10 mouse cellular contexts compared by ENCODE assay signal in the genomic region with DNA sequence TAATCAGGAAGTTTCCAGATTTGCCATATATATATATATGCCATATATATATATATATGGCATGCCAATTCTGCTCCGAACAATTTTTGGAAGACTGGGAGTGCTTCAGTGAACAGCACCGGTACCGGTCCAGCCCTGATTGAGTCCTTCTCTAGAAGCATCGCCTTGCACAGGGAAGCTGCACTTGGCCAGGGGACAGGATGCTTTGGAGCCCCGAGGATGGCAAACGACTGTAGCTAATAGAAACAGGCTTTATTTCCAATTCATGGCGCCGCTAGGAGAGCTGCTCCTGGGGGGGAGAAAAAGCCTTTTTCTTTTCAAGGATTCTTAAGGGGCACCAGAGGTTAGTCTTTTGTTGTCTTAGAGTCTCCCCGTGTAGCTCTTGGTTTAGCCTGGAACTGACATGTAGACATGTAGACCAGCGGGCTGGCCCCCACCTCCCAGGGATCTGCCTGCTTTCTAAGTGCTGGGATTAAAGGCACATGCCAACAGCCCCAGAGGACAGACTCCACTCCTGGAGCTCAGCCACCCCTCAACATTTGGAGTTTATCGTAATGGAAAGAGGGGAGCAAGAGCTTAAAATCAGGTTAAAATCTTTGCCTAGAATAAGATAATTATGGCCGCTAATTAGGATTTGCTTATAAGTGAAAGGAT. TPM values are rescaled to one million over a fixed set of nuclear protein-coding genes. Genes with fewer than 3 reads are reported as not detected.
DNase-seq lines count a peak whose midpoint lies in the region; ATAC-seq and TF ChIP-seq lines count a peak whose summit lies in the region.
"Had no signal": no experiment of that assay in that cellular context is flagged by ENCODE, and none has a peak within 500 bp of the region (broad histone marks: within the 10 kb centered on the region; RNA-seq: fewer than 3 reads in every experiment).

No protein-coding gene starts in this region.

- H3K9me3 ChIP-seq in heart, embryonic 10.5 days, result no peaks in the 10 kb centered on the region
- no peaks in the 10 kb centered on the region for H3K9me3 ChIP-seq in embryonic facial prominence, embryonic 14.5 days (ENCODE audit: control insufficient read depth, low read length)
- H3K9me3 ChIP-seq in liver, embryonic 14.5 days (ENCODE audit: control insufficient read depth, low read length), result no peaks in the 10 kb centered on the region
- H3K9me3 ChIP-seq: kidney, embryonic 15.5 days had no signal

- H3K36me3 ChIP-seq in heart, embryonic 10.5 days, result peaks cover 5% of the 10 kb centered on the region
- peaks cover 9% of the 10 kb centered on the region for H3K36me3 ChIP-seq in embryonic facial prominence, embryonic 14.5 days (ENCODE audit: control insufficient read depth, insufficient read depth, low read length)
- peaks cover 10% of the 10 kb centered on the region for H3K36me3 ChIP-seq in liver, embryonic 14.5 days (replicated peaks; ENCODE audit: control insufficient read depth, insufficient read depth, low read depth)

- no peaks in the 10 kb centered on the region for H3K27me3 ChIP-seq in heart, embryonic 10.5 days (ENCODE audit: insufficient read depth, poor library complexity, severe bottlenecking)
- H3K27me3 ChIP-seq in embryonic facial prominence, embryonic 14.5 days (replicated peaks; ENCODE audit: control insufficient read depth, insufficient read depth, low read length), result no peaks in the 10 kb centered on the region
- no peaks in the 10 kb centered on the region for H3K27me3 ChIP-seq in liver, embryonic 14.5 days (ENCODE audit: control insufficient read depth, insufficient read depth, low read length)
- H3K27me3 ChIP-seq: kidney, embryonic 15.5 days had no signal

- H3K27ac ChIP-seq in heart, embryonic 10.5 days, result 0 out of 2 replicates have a peak overlapping the region, but pooled peaks have one; percentile 4
- peak overlapping the region; percentile 100; the same call in 1 of the 2 replicates for H3K27ac ChIP-seq in embryonic facial prominence, embryonic 14.5 days (replicated peaks; ENCODE audit: low read depth, low read length)
- H3K27ac ChIP-seq in liver, embryonic 14.5 days, result peak overlapping the region; percentile 94; the same call in 1 of the 2 replicates

- intact Hi-C loops in heart, postnatal 10 days (cut with DNase I), result no loop called here

- TF ChIP-seq CTCF in liver, embryonic 14.5 days (IDR thresholded peaks at IDR 0.05; ENCODE audit: low read depth), result no peak

- DNase-seq in heart, embryonic 10.5 days (ENCODE audit: low spot score), result no peak
- DNase-seq in heart, postnatal 10 days, result no peak
- DNase-seq in cerebellum, adult 9-10 months, result peak; percentile 64
- DNase-seq in embryonic facial prominence, embryonic 14.5 days (ENCODE audit: low spot score), result peak; percentile 50
- no peak for DNase-seq in liver, embryonic 14.5 days (ENCODE audit: low read depth in 3 of 3, low spot score in 3 of 3)
- no peak for DNase-seq in lung, adult 18-20 months
- no peak for DNase-seq in frontal cortex, postnatal 14 days (ENCODE audit: low spot score in 2 of 2)
- DNase-seq in Muller cell, postnatal 12 days (ENCODE audit: inconsistent ontology term), result no peak
- DNase-seq: lung, postnatal 36 days had no signal

- H3K9ac ChIP-seq in embryonic facial prominence, embryonic 14.5 days (ENCODE audit: low read depth, low read length), result no peak overlapping the region; the same call in 1 of the 2 replicates
- H3K9ac ChIP-seq in liver, embryonic 14.5 days (replicated peaks), result no peak overlapping the region; the same call in 1 of the 2 replicates

- TF ChIP-seq EP300 in liver, embryonic 14.5 days (IDR thresholded peaks at IDR 0.05; ENCODE audit: low read depth), result no peak

- ATAC-seq in embryonic facial prominence, embryonic 14.5 days (ENCODE audit: low read depth), result no peak
- ATAC-seq in liver, embryonic 14.5 days (ENCODE audit: insufficient read depth), result no peak

- 66% methylated on average over 12 of the region's 12 CpGs for WGBS in heart, embryonic 10.5 days
- 44% methylated on average over 12 of the region's 12 CpGs for WGBS in embryonic facial prominence, embryonic 14.5 days
- 80% methylated on average over 12 of the region's 12 CpGs for WGBS in liver, embryonic 14.5 days (ENCODE audit: insufficient replicate concordance)

- peaks cover 27% of the 10 kb centered on the region for H3K4me1 ChIP-seq in heart, embryonic 10.5 days
- H3K4me1 ChIP-seq in embryonic facial prominence, embryonic 14.5 days (ENCODE audit: control insufficient read depth, insufficient read depth, low read length), result peaks cover 20% of the 10 kb centered on the region; the same call in 1 of the 2 replicates
- H3K4me1 ChIP-seq in liver, embryonic 14.5 days (replicated peaks; ENCODE audit: control insufficient read depth in 2 of 2, insufficient read depth in 2 of 2, low read length in 1 of 2), result peaks cover 52 to 59% of the 10 kb centered on the region in 2 experiments

- H3K4me2 ChIP-seq in embryonic facial prominence, embryonic 14.5 days (ENCODE audit: low read depth, low read length), result peak overlapping the region; percentile 74
- peak overlapping the region; percentile 76 for H3K4me2 ChIP-seq in liver, embryonic 14.5 days (ENCODE audit: low read depth)

- no peak overlapping the region for H3K4me3 ChIP-seq in heart, embryonic 10.5 days
- H3K4me3 ChIP-seq in embryonic facial prominence, embryonic 14.5 days (ENCODE audit: low read depth, low read length), result no peak overlapping the region
- H3K4me3 ChIP-seq in liver, embryonic 14.5 days (ENCODE audit: insufficient read depth in 1 of 2, low read depth in 2 of 2, low read length in 2 of 2), result no peak overlapping the region; a peak in 1 of 4 replicates

RNA-seq across cellular contexts. Expression of gene H3f3a, which starts 1.8 kb away (rescaled TPM):
- 1,530 and 1,842 TPM in 2 replicates for polyA plus RNA-seq in heart, embryonic 10.5 days (2016; fragmentation: Nextera tagmentation; extraction: Ambion mirVana)
- 100 to 1,000 TPM; 868 to 930 TPM for total RNA-seq in heart, postnatal 10 days (2021)
- polyA plus RNA-seq in embryonic facial prominence, embryonic 14.5 days (2014; fragmentation: Nextera tagmentation; extraction: Ambion mirVana), result 2,156 and 2,321 TPM in 2 replicates
- 529 and 1,021 TPM in 2 replicates for polyA plus RNA-seq in liver, embryonic 14.5 days (2012; rRNA removed)
- polyA plus RNA-seq in liver, embryonic 14.5 days (2014; fragmentation: Nextera tagmentation; extraction: Ambion mirVana), result 2,262 and 2,378 TPM in 2 replicates

RNA-seq across cellular contexts. Expression of gene Sde2, which starts 35.4 kb away (rescaled TPM):
- polyA plus RNA-seq in heart, embryonic 10.5 days (2016; fragmentation: Nextera tagmentation; extraction: Ambion mirVana), result 32.3 and 39.8 TPM in 2 replicates
- total RNA-seq in heart, postnatal 10 days (2021), result 10 to 100 TPM; 15.1 to 15.8 TPM
- polyA plus RNA-seq in embryonic facial prominence, embryonic 14.5 days (2014; fragmentation: Nextera tagmentation; extraction: Ambion mirVana), result 27.2 and 31.2 TPM in 2 replicates
- polyA plus RNA-seq in liver, embryonic 14.5 days (2012; rRNA removed), result 11.5 and 15.5 TPM in 2 replicates
- 15.8 and 18.0 TPM in 2 replicates for polyA plus RNA-seq in liver, embryonic 14.5 days (2014; fragmentation: Nextera tagmentation; extraction: Ambion mirVana)

Comparison
In these comparisons a context has a peak if more than half of its experiments do, and no peak if none do; other contexts are left out.
1. DNase-seq: peak in cerebellum, adult 9-10 months (single experiment) and embryonic facial prominence, embryonic 14.5 days (single experiment); none in heart, embryonic 10.5 days (single experiment), heart, postnatal 10 days (0 of 2), liver, embryonic 14.5 days (0 of 3), lung, adult 18-20 months (0 of 2), frontal cortex, postnatal 14 days (0 of 2) and Muller cell, postnatal 12 days (single experiment).
2. H3K27ac ChIP-seq: peak in every context shown above with its lines; median percentile 100 in embryonic facial prominence, embryonic 14.5 days; 94 in liver, embryonic 14.5 days; 4 in heart, embryonic 10.5 days.